Mouse (Mus musculus): ENCODE results near the gene Tmprss4. TPM values are rescaled to one million over a fixed set of nuclear protein-coding genes. Genes with fewer than 3 reads are reported as not detected.

The Tmprss4 gene
- total RNA-seq, 1 experiment from 2014 or later = not detected

- ATAC-seq (replicated peaks in 1 of 2; ENCODE audit: insufficient read depth in 1 of 2, low FRiP score in 2 of 2, low TSS enrichment in 1 of 2, low read depth in 1 of 2, poor library complexity in 2 of 2, severe bottlenecking in 2 of 2) = no peak
These were observed 1.3 kb upstream of the Tmprss4 start for GRCm38 (mm10) chr9:45205143-45205542.

DNA sequence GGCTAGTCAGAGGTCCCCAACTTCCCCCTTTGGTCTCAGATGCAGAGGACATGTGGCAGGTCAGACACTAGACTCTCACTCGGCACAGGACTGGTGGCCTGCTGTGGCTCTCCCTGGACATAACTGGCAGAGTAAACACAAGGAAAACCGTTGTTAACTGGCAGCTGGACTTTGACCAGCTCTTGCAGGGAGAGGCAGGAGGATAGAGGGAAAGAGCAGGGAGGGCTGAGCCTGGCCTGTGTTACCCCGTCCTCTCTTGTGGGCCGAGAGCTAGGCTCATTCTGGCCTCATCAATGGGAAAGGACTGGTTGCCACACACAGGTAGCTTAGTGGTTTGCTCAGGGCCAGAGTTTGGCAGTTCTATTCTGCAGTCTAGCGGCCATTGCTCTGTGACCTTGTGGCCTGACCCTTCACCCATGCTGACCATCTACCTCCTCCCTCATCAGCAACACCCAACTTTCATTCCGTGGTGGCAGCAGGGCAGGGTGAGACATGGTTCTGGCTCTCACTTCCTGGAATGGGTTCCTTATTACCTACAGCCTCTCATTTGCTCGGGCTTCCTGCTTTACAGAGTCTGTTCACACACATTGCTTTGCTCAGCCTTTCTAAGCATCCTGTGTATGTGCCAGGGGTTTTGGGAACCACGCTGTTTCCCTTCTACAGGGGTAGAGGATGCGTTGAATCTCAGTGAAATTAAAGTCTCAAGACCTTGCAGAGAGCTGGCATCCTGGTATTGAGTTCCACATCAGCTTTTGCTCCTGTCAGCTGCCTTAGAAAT is 1.7 kb downstream of the Tmprss4 start:
- ATAC-seq (replicated peaks in 1 of 2; ENCODE audit: insufficient read depth in 1 of 2, low FRiP score in 2 of 2, low TSS enrichment in 1 of 2, low read depth in 1 of 2, poor library complexity in 2 of 2, severe bottlenecking in 2 of 2) = peak in 1 of 2 experiments; percentile 35; a peak in 1 of 4 replicates

GRCm38 (mm10) chr9:45201319-45201947 is 2.5 kb downstream of the Tmprss4 start:
- ATAC-seq (replicated peaks in 1 of 2; ENCODE audit: insufficient read depth in 1 of 2, low FRiP score in 2 of 2, low TSS enrichment in 1 of 2, low read depth in 1 of 2, poor library complexity in 2 of 2, severe bottlenecking in 2 of 2) = no peak

DNA sequence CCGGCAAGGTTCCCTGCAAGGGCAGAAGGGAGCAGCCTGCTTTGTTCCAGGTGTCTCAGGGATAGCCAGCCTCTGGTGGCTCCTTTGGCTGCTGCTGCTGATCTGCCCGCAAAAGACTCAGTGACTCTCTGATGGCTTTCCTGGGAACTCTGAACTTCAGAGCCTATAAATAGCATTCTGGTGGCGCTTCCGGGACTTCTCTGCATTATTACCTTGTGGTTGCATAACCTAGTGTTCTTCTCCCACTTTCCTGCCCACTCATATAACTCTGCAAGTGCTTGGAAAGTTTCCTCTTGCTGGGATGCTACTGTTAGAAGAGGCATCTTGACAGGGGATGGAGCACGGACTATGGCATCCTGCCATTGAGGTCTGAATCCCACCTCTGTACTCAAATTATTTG is 6.3 kb downstream of the Tmprss4 start:
- no peak for ATAC-seq (replicated peaks in 1 of 2; ENCODE audit: insufficient read depth in 1 of 2, low FRiP score in 2 of 2, low TSS enrichment in 1 of 2, low read depth in 1 of 2, poor library complexity in 2 of 2, severe bottlenecking in 2 of 2)

DNA sequence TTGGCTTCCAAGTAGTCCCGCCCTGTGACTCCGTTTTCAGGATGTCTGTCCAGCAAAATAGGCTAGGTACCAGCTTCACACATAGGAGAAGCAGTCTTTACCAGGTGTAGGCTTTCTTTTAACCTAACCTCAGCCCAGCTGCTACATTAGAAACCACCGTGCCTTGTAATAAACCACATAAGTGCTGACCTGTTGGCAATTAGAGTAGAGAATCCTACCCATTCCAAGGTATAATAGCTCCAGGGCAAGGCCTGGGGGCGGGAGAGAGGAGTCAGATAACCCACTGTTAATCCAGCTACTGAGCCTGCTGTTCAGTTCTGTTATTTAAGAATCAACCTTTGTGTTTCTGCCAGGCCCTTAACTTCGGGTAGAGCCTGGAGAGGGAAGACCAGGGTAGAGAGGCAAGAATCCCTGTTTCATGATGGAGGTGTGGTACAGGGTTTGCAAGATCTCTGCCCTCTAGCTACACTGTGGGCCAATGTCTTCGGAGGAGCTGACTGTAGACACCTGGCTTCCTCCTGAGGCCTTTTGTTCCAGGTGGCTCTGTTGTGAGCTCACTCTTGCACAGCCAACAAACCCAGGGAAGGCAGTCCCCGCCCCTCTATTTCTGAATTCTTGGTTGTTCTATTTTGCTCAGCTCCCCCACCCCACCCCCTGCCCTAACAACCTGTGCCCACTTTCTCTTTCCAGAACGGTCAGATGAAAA is 7.6 kb downstream of the Tmprss4 start:
- ATAC-seq (replicated peaks in 1 of 2; ENCODE audit: insufficient read depth in 1 of 2, low FRiP score in 2 of 2, low TSS enrichment in 1 of 2, low read depth in 1 of 2, poor library complexity in 2 of 2, severe bottlenecking in 2 of 2) = no peak

- ATAC-seq (replicated peaks in 1 of 2; ENCODE audit: insufficient read depth in 1 of 2, low FRiP score in 2 of 2, low TSS enrichment in 1 of 2, low read depth in 1 of 2, poor library complexity in 2 of 2, severe bottlenecking in 2 of 2) = no peak
These were observed 8.4 kb downstream of the Tmprss4 start for GRCm38 (mm10) chr9:45195468-45195867.

- no peak for ATAC-seq (replicated peaks in 1 of 2; ENCODE audit: insufficient read depth in 1 of 2, low FRiP score in 2 of 2, low TSS enrichment in 1 of 2, low read depth in 1 of 2, poor library complexity in 2 of 2, severe bottlenecking in 2 of 2)
These were observed 14.2 kb downstream of the Tmprss4 start for GRCm38 (mm10) chr9:45189661-45190174.

DNA sequence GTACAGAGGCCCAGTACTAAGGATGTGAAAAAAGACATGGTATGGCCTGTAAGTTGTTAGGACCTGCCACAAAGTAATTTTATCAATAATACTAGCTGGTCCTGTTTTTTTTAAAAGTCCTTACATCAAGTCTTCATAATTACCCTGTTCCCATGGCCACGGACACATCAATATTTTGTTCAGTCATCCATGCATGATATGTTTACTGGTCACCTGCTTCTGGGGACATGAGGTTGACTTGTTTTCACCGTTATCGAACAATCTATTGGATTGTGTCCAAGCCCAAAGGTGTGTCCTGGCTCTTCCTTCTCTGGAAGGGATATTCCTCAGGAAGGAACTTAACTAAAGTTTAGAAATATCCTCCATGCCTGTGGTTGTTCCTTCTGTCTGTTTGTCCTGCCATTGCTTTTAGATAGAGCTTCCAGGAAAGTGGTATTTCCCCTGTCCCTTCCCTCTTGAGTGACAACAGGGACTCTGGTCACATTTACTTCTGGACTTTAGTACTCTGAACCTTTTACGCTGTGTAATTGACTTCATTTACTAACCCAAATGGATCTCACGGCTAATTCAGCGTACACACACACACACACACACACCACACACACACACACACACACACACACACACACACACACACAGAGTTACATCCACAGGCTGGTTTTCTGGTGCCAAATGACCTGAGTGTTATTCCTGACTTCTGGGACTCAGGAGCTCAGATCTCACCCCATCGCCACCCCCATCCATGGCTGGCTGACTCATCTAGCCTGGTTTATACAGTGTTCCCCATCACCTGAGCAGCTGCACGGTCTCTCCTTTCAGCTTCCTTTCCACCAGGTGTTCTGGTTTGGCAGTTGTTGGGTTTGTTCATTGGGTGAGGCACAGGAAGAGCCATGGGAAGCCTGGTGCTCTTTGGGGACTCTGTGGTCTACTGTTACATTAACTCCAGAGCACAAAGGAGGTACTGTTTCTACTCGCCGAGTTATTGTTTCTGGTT is 15.0 kb downstream of the Tmprss4 start:
- peak; percentile 34 to 56; a peak in 3 of 4 replicates for ATAC-seq (replicated peaks in 1 of 2; ENCODE audit: insufficient read depth in 1 of 2, low FRiP score in 2 of 2, low TSS enrichment in 1 of 2, low read depth in 1 of 2, poor library complexity in 2 of 2, severe bottlenecking in 2 of 2)

DNA sequence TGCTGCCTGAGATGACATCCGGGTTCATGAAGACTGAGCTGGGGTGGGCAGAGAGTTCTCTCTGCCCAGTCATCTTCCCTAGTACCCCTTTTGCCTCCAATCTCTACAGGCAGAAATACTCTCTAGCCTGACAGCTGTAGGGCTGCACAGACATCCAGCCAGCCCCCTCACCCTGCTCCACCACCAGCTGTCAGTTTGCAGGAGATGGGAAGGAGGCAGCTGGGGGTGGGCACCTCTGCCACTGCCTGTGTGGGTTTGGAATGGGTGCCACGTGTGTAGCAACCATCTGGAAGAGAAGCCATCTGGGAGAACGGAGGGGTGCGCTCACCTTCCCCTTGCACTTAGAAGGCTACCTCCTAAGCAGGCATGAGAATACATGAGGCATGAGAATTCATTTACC is 18.6 kb downstream of the Tmprss4 start:
- no peak for ATAC-seq (replicated peaks in 1 of 2; ENCODE audit: insufficient read depth in 1 of 2, low FRiP score in 2 of 2, low TSS enrichment in 1 of 2, low read depth in 1 of 2, poor library complexity in 2 of 2, severe bottlenecking in 2 of 2)

DNA sequence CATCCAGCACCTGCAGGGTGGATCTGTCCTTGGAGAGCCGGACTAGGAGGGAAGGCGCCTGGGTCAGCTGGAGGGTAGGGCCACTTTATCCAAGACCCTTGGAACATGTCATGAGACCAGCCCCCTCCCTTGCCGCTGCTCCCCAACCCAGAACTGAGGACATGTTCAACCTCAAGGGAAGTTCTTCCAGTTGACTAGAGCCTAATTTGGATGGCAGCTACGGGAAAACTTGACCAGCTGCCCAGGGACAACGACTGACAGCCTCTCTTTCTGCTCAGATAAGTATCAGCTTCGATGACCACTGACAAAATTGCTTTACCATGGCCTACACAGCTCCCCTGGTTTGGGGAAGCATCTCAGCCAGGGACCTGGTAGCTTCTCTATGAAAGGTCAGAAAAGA is 20.6 kb downstream of the Tmprss4 start:
- no peak for ATAC-seq (replicated peaks in 1 of 2; ENCODE audit: insufficient read depth in 1 of 2, low FRiP score in 2 of 2, low TSS enrichment in 1 of 2, low read depth in 1 of 2, poor library complexity in 2 of 2, severe bottlenecking in 2 of 2)

- no peak for ATAC-seq (replicated peaks in 1 of 2; ENCODE audit: insufficient read depth in 1 of 2, low FRiP score in 2 of 2, low TSS enrichment in 1 of 2, low read depth in 1 of 2, poor library complexity in 2 of 2, severe bottlenecking in 2 of 2)
These were observed 21.4 kb downstream of the Tmprss4 start for GRCm38 (mm10) chr9:45182521-45182920.

- no peak for ATAC-seq (replicated peaks in 1 of 2; ENCODE audit: insufficient read depth in 1 of 2, low FRiP score in 2 of 2, low TSS enrichment in 1 of 2, low read depth in 1 of 2, poor library complexity in 2 of 2, severe bottlenecking in 2 of 2)
These were observed 22.1 kb downstream of the Tmprss4 start, which contains the start of gene BC049352 for GRCm38 (mm10) chr9:45181770-45182169. Gene BC049352, plus strand, starts transcription at chr9:45182007.

- 0 out of 4 replicates have a peak, but pooled peaks of 1 of the 2 experiments have one; percentile 34 for ATAC-seq (replicated peaks in 1 of 2; ENCODE audit: insufficient read depth in 1 of 2, low FRiP score in 2 of 2, low TSS enrichment in 1 of 2, low read depth in 1 of 2, poor library complexity in 2 of 2, severe bottlenecking in 2 of 2)
These were observed 24.6 kb downstream of the Tmprss4 start for GRCm38 (mm10) chr9:45179282-45179681.

- ATAC-seq (replicated peaks in 1 of 2; ENCODE audit: insufficient read depth in 1 of 2, low FRiP score in 2 of 2, low TSS enrichment in 1 of 2, low read depth in 1 of 2, poor library complexity in 2 of 2, severe bottlenecking in 2 of 2) = no peak
These were observed 30.4 kb downstream of the Tmprss4 start for GRCm38 (mm10) chr9:45173475-45173874.

- no peak for ATAC-seq (replicated peaks in 1 of 2; ENCODE audit: insufficient read depth in 1 of 2, low FRiP score in 2 of 2, low TSS enrichment in 1 of 2, low read depth in 1 of 2, poor library complexity in 2 of 2, severe bottlenecking in 2 of 2)
These were observed 32.8 kb downstream of the Tmprss4 start for GRCm38 (mm10) chr9:45171073-45171610.

DNA sequence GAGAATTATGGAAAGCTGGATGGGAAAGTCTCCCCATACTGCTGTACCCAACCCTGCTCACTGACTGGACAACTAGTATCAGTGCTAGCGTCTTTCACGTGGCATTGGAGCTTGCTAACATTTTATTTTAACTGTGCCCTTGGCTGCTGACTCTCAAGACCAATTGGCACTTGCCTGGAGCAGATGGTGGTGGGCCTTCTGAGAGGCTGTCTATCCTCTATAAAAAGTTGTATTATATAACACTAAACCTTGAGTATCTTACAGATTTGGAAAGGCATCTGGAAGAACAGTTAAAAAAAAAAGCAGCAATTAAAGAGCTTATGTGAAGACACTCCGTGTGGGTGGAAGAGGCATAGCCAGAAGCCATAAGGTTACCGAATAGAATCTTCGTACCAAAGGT is 33.7 kb downstream of the Tmprss4 start:
- no peak for ATAC-seq (replicated peaks in 1 of 2; ENCODE audit: insufficient read depth in 1 of 2, low FRiP score in 2 of 2, low TSS enrichment in 1 of 2, low read depth in 1 of 2, poor library complexity in 2 of 2, severe bottlenecking in 2 of 2)

- no peak for ATAC-seq (replicated peaks in 1 of 2; ENCODE audit: insufficient read depth in 1 of 2, low FRiP score in 2 of 2, low TSS enrichment in 1 of 2, low read depth in 1 of 2, poor library complexity in 2 of 2, severe bottlenecking in 2 of 2)
These were observed 36.0 kb downstream of the Tmprss4 start for GRCm38 (mm10) chr9:45167903-45168302.
